Mouse (Mus musculus) G1E (cell line): Measurements from ENCODE around the gene Myo10. TPM values are rescaled to one million over a fixed set of nuclear protein-coding genes. Genes with fewer than 3 reads are reported as not detected.

Experiments used
- ATAC-seq: 2 replicates; pipeline ENCODE4 v1.8.0; 2016; ENCODE audit warnings: mild to moderate bottlenecking; ENCODE audit not compliant: insufficient number of reproducible peaks, poor library complexity, low FRiP score, severe bottlenecking; ENCODE audit errors: extremely low read depth
- DNase-seq: peaks from one replicate; pipeline ENCODE4 v3.0.0; 2012; ENCODE audit warnings: low spot score
- H3K27me3 ChIP-seq: 2 replicates; pipeline ENCODE4 v1.6.1; 2012; ENCODE audit warnings: mild to moderate bottlenecking, low read length, inconsistent platforms; ENCODE audit not compliant: insufficient read depth
- H3K36me3 ChIP-seq: replicated peaks from 2 replicates; pipeline ENCODE3; 2012; ENCODE audit warnings: mild to moderate bottlenecking, inconsistent platforms
- H3K4me1 ChIP-seq: 2 replicates; pipeline ENCODE4 v1.6.1; 2012; ENCODE audit warnings: low read depth, low read length, inconsistent platforms, mixed read lengths; ENCODE audit not compliant: insufficient read depth
- H3K4me3 ChIP-seq: 2 replicates; pipeline ENCODE4 v1.5.1; 2012; ENCODE audit warnings: low read depth, mild to moderate bottlenecking, inconsistent platforms, low read length, moderate library complexity, mixed read lengths
- H3K9me3 ChIP-seq: replicated peaks from 2 replicates; pipeline ENCODE4 v1.6.1; 2012; ENCODE audit warnings: inconsistent platforms
- CTCF ChIP-seq: IDR thresholded peaks from 2 replicates; pipeline ENCODE4 v1.5.1; 2012; ENCODE audit warnings: low read depth, low read length, inconsistent platforms, mixed read lengths
- GATA1 ChIP-seq: IDR thresholded peaks from 2 replicates; pipeline ENCODE4 v1.6.1; 2012; ENCODE audit warnings: borderline replicate concordance, low read length, inconsistent platforms, mixed read lengths
- GATA2 ChIP-seq: IDR thresholded peaks from 2 replicates; pipeline ENCODE4 v1.6.1; 2012; ENCODE audit warnings: low read depth, low read length, inconsistent platforms, borderline replicate concordance
- POLR2AphosphoS5 ChIP-seq: IDR thresholded peaks from 2 replicates; pipeline ENCODE4 v1.6.1; 2012; ENCODE audit warnings: low read depth, low read length, inconsistent platforms; ENCODE audit not compliant: insufficient replicate concordance
- TAL1 ChIP-seq: conservative IDR thresholded peaks from 2 replicates; pipeline ENCODE4 v1.6.1; 2012; ENCODE audit warnings: low read depth, low read length, inconsistent platforms, mixed read lengths
- polyA plus RNA-seq: library from polyadenylated mRNA; stranded (reverse); fragments of >175 nt; gene quantifications from 2 replicates; pipeline ENCODE4 v1.2.3, GENCODE M21; 2012
- total RNA-seq, 2 experiments: library from RNA; stranded (forward) in 1 of 2; stranded (reverse) in 1 of 2; fragments of 200-1000 nt in 1 of 2; fragments of >200 nt in 1 of 2; fragmentation: Nextera tagmentation in 1 of 2; gene quantifications; 2 replicates each; pipeline ENCODE4 v1.2.3; 2014 to 2017

Gene Myo10
- total RNA-seq (2014; fragmentation: Nextera tagmentation) (1.7 TPM in 1 of 2 replicates, not detected in the other), total RNA-seq (2017) (0.11 TPM in 1 of 2 replicates, not detected in the other), polyA plus RNA-seq (not detected in 2 replicates)

GRCm38 (mm10) chr15:25622200-25622866, at the start of gene Myo10:
Gene Myo10 (plus strand): TSS chr15:25622525.
- H3K27me3 ChIP-seq, result no peaks in the 10 kb centered on the region
- TF ChIP-seq POLR2AphosphoS5 (no peak), GATA2 (no peak), TAL1 (no peak), CTCF (no peak), GATA1 (no peak)
- H3K9me3 ChIP-seq, result peaks cover 35% of the 10 kb centered on the region
- H3K36me3 ChIP-seq, result no peaks in the 10 kb centered on the region
- H3K4me3 ChIP-seq, result no peak within 1 kb of the TSS
- DNase-seq (no peak), ATAC-seq (no peak)
- no peaks in the 10 kb centered on the region for H3K4me1 ChIP-seq

GRCm38 (mm10) chr15:25573113-25573512, 49.2 kb upstream of the Myo10 start:
- TF ChIP-seq GATA2 (no peak), POLR2AphosphoS5 (no peak), CTCF (no peak), GATA1 (no peak)
- H3K4me1 ChIP-seq, result no peaks in the 10 kb centered on the region
- no peak overlapping the region for H3K4me3 ChIP-seq
- H3K36me3 ChIP-seq, result no peaks in the 10 kb centered on the region
- no peaks in the 10 kb centered on the region for H3K27me3 ChIP-seq
- DNase-seq (no peak), ATAC-seq (no peak)
- H3K9me3 ChIP-seq, result peaks cover 10% of the 10 kb centered on the region

- Histone ChIP-seq H3K27me3 (no peaks in the 10 kb centered on the region), H3K4me1 (no peaks in the 10 kb centered on the region), H3K36me3 (no peaks in the 10 kb centered on the region), H3K4me3 (no peak overlapping the region), H3K9me3 (peaks cover 10% of the 10 kb centered on the region)
- no peak for DNase-seq
- ATAC-seq, result no peak; the same call in 1 of the 2 replicates
- TF ChIP-seq GATA2, result no peak
- TF ChIP-seq GATA1, result no peak
- no peak for TF ChIP-seq CTCF
- no peak for TF ChIP-seq TAL1
- no peak for TF ChIP-seq POLR2AphosphoS5
Measured at GRCm38 (mm10) chr15:25573876-25574601, 48.3 kb upstream of the Myo10 start.

DNA sequence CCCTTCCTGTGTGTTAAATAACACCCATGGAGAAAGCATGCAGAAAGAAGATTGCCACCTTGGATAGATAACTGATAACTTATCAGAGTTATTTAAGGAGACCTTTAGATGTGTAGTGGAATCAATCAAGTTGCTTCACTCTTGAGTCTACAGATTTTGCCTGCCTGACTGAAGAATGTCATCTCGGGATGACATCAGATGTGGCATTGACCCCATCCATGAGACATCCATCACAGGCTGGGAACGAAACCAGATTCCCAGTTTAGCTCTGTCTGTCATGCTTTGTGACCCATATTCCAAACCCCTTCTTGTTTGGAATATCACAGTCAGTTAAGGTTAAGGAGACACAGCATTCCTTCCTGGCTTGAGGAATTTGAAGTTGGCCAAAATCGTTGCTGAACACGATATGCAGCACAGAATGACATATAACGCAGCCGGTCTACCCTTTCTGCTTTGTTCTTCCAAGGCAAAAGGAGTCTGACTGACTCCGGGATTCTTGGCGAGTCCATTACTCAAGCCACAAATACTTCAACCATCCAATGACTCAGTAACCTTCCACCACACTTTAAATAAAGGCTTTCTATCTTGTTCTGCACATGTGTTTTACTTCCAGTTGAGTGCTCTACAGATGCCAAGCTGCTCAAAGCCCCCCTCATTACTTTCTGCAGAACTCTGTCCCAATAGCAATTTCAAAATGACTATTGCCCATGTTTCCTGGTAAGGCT, 44.8 kb upstream of the Myo10 start:
- 0 out of 2 replicates have a peak, but pooled peaks cover 2% of the 10 kb centered on the region for H3K9me3 ChIP-seq
- no peaks in the 10 kb centered on the region for H3K36me3 ChIP-seq
- no peak for DNase-seq
- no peak for ATAC-seq
- no peaks in the 10 kb centered on the region for H3K4me1 ChIP-seq
- H3K27me3 ChIP-seq, result no peaks in the 10 kb centered on the region
- no peak overlapping the region for H3K4me3 ChIP-seq
- no peak for TF ChIP-seq CTCF
- TF ChIP-seq GATA1, result no peak
- TF ChIP-seq GATA2, result no peak
- no peak for TF ChIP-seq POLR2AphosphoS5
- no peak for TF ChIP-seq TAL1

DNA sequence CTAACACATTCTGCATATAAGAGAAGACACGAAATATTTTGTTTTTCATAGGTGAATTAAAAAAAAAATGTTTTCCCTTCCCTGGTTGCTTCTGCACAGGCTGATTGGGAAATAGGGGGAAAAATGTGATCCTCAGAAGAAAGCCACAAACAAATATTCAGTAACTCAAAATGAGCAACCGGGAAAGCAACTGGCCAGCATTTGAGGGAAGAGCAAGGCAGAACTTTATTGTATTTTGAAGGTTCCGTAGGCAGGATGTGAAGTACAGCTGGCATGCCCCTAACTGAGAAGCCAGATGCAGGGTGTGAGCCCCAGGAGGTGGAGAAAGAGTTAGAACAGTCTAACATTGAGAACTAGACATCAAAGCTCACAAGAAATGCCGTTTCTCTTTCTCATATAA, 44.0 kb upstream of the Myo10 start:
- no peaks in the 10 kb centered on the region for H3K27me3 ChIP-seq
- no peak for ATAC-seq
- no peak overlapping the region for H3K4me3 ChIP-seq
- no peaks in the 10 kb centered on the region for H3K9me3 ChIP-seq
- H3K36me3 ChIP-seq, result no peaks in the 10 kb centered on the region
- no peak for DNase-seq
- H3K4me1 ChIP-seq, result no peaks in the 10 kb centered on the region
- TF ChIP-seq TAL1, result no peak

DNA sequence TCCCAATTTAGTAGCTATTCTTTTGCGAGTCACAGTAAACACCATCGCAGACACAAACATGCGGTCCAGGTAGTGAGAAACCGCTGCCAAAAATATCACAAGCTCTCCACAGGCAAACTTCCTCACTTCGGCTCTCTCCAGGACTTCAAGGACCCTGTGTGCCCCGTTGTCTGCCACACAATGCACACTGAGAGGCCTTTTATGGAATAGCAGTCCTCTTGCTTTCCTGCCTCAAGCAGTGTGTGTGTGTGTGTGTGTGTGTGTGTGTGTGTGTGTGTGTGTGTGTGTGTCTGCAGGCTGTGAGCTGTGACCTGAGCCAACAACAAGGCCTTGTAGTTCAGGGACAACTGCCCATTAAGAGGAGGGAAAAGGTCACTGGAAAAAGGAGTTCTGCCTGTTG, 41.6 kb upstream of the Myo10 start:
- TF ChIP-seq POLR2AphosphoS5 (no peak), TAL1 (no peak), CTCF (no peak), GATA2 (no peak), GATA1 (no peak)
- DNase-seq, result no peak
- Histone ChIP-seq H3K27me3 (no peaks in the 10 kb centered on the region), H3K4me3 (no peak overlapping the region), H3K36me3 (no peaks in the 10 kb centered on the region), H3K9me3 (0 out of 2 replicates have a peak, but pooled peaks cover 4% of the 10 kb centered on the region), H3K4me1 (no peaks in the 10 kb centered on the region)
- ATAC-seq, result no peak
